Comparison of ENCODE assay signal across 18 mouse cellular contexts in the genomic region with DNA sequence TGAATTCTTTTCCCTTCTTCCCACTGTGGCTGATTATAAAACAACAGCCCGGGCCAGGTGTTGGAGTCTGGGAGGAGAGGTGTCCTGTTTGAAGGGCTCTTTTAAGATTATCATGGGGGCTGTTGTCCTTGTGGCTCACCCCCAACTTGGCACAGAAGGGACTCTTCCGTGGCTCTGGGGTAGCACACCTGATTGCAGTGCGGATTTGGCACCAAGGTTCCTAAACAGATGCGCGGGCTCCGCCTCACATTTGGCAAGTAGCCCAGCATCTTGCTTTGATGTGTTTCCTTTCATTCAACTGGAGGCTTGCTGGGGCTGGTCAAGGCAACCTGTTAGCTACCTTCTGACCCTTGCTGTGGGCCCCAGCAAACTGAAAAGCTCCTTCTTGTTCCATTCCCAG.
DNase-seq lines count a peak whose midpoint lies in the region; ATAC-seq lines count a peak whose summit lies in the region.
"Had no signal": no experiment of that assay in that cellular context is flagged by ENCODE, and none has a peak within 500 bp of the region (broad histone marks: within the 10 kb centered on the region; RNA-seq: fewer than 3 reads in every experiment).

No protein-coding gene starts in this region.

- ATAC-seq in limb, embryonic 13.5 days (ENCODE audit: low FRiP score, low read depth), result no peak; the same call in 1 of the 2 replicates
- ATAC-seq: forebrain, embryonic 13.5 days; intestine, embryonic 16.5 days; midbrain, embryonic 16.5 days; Patski had no signal

- peak; percentile 6 for DNase-seq in adrenal gland, adult 8-10 months
- no peak for DNase-seq in adrenal gland, postnatal 25 days
- peak; percentile 26 to 32 for DNase-seq in kidney, postnatal 4 days
- no peak for DNase-seq in kidney, postnatal 25 days
- DNase-seq in MN1 (ENCODE audit: low spot score), result peak; percentile 41
- DNase-seq in gastrocnemius, adult 8-10 months (ENCODE audit: low spot score in 2 of 2), result no peak
- DNase-seq in thymus, postnatal 0 days (ENCODE audit: low spot score), result no peak
- DNase-seq: cerebellum, adult 11 months; heart, adult 11 months; lung, adult 2 months; thymus, adult 2 months had no signal

- H3K27me3 ChIP-seq in limb, embryonic 13.5 days, result peaks cover 5% of the 10 kb centered on the region; the same call in 1 of the 2 replicates
- H3K27me3 ChIP-seq: forebrain, embryonic 13.5 days; hindbrain, embryonic 12.5 days; Patski had no signal

- H3K4me1 ChIP-seq in limb, embryonic 13.5 days, result peaks cover 21% of the 10 kb centered on the region

- H3K9me3 ChIP-seq in limb, embryonic 13.5 days, result no peaks in the 10 kb centered on the region
- H3K9me3 ChIP-seq: forebrain, embryonic 13.5 days; hindbrain, embryonic 12.5 days had no signal

- H3K4me2 ChIP-seq in limb, embryonic 13.5 days (replicated peaks), result peak overlapping the region; percentile 21; the same call in 1 of the 2 replicates
- H3K4me2 ChIP-seq: forebrain, embryonic 13.5 days; hindbrain, embryonic 12.5 days had no signal

- no peak overlapping the region for H3K9ac ChIP-seq in limb, embryonic 13.5 days
- H3K9ac ChIP-seq: forebrain, embryonic 13.5 days; hindbrain, embryonic 12.5 days had no signal

- WGBS in limb, embryonic 13.5 days, result 25% methylated on average over 6 of the region's 6 CpGs

- no peaks in the 10 kb centered on the region for H3K36me3 ChIP-seq in limb, embryonic 13.5 days
- H3K36me3 ChIP-seq: hindbrain, embryonic 12.5 days had no signal

- H3K27ac ChIP-seq in limb, embryonic 13.5 days, result no peak overlapping the region
- H3K27ac ChIP-seq: forebrain, embryonic 13.5 days; hindbrain, embryonic 12.5 days; left cerebral cortex, adult 2 months had no signal

- H3K4me3 ChIP-seq in limb, embryonic 13.5 days, result no peak overlapping the region
- H3K4me3 ChIP-seq: forebrain, embryonic 13.5 days; hindbrain, embryonic 12.5 days; left cerebral cortex, adult 2 months had no signal

Comparison
In these comparisons a context has a peak if more than half of its experiments do, and no peak if none do; other contexts are left out.
1. DNase-seq: peak in adrenal gland, adult 8-10 months (single experiment), kidney, postnatal 4 days (2 of 2) and MN1 (single experiment); none in adrenal gland, postnatal 25 days (single experiment), kidney, postnatal 25 days (0 of 2), gastrocnemius, adult 8-10 months (0 of 2) and thymus, postnatal 0 days (single experiment).